Mouse (Mus musculus): ENCODE measurements around the gene Stx8. TPM values are rescaled to one million over a fixed set of nuclear protein-coding genes. Genes with fewer than 3 reads are reported as not detected.
A peak's percentile ranks its signal among the peaks of the same experiment; 100 is the strongest.

Stx8 gene
- polyA plus RNA-seq, 1 experiment from 2014 or later, result 71.0 TPM

GRCm38 (mm10) chr11:68244254-68244991 lies 278.4 kb downstream of the Stx8 start:
- no peak overlapping the region for H3K27ac ChIP-seq (replicated peaks)
- no peak overlapping the region for H3K4me3 ChIP-seq (ENCODE audit: low read depth, low read length)
- DNase-seq (ENCODE audit: low spot score) (no peak), ATAC-seq (ENCODE audit: low FRiP score, low TSS enrichment) (no peak)
- no peak overlapping the region for H3K9ac ChIP-seq (ENCODE audit: low read length)
- no peaks in the 10 kb centered on the region for H3K36me3 ChIP-seq (ENCODE audit: control insufficient read depth, insufficient read depth, low read length)
- 79% methylated on average over 16 of the region's 16 CpGs for WGBS
- H3K27me3 ChIP-seq (ENCODE audit: control insufficient read depth, insufficient read depth, low read length), result no peaks in the 10 kb centered on the region
- H3K4me2 ChIP-seq (replicated peaks; ENCODE audit: low read depth), result no peak overlapping the region
- TF ChIP-seq CTCF (IDR thresholded peaks at IDR 0.05; ENCODE audit: low read depth), result no peak
- H3K9me3 ChIP-seq (ENCODE audit: control insufficient read depth, low read length), result no peaks in the 10 kb centered on the region
- H3K4me1 ChIP-seq (replicated peaks; ENCODE audit: control insufficient read depth, insufficient read depth), result no peaks in the 10 kb centered on the region

DNA sequence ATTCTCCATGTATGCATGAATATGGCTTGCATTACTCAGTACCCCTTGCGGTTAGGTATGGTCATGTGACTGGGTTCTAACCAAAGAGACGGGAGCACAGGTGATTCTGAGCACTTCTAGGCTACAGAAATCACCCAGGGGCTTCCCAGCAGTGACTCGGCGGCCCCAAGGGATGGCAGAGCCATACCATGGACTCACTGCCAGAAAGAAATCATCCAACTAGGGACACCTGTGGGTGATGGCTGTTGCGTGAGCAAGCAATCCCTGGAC lies 278.9 kb downstream of the Stx8 start:
- TF ChIP-seq CTCF (IDR thresholded peaks at IDR 0.05; ENCODE audit: low read depth) (no peak), EP300 (optimal IDR thresholded peaks at IDR 0.05) (no peak)
- H3K9me3 ChIP-seq (ENCODE audit: control insufficient read depth, low read length), result no peaks in the 10 kb centered on the region
- ATAC-seq (ENCODE audit: low FRiP score, low TSS enrichment), result no peak
- H3K36me3 ChIP-seq (ENCODE audit: control insufficient read depth, insufficient read depth, low read length), result no peaks in the 10 kb centered on the region
- WGBS, result 89% methylated on average over 5 of the region's 5 CpGs
- no peak overlapping the region for H3K9ac ChIP-seq (ENCODE audit: low read length)
- H3K4me1 ChIP-seq (replicated peaks; ENCODE audit: control insufficient read depth, insufficient read depth), result no peaks in the 10 kb centered on the region
- H3K4me3 ChIP-seq (ENCODE audit: low read depth, low read length), result no peak overlapping the region
- H3K4me2 ChIP-seq (replicated peaks; ENCODE audit: low read depth), result no peak overlapping the region
- no peak overlapping the region for H3K27ac ChIP-seq (replicated peaks)
- no peaks in the 10 kb centered on the region for H3K27me3 ChIP-seq (ENCODE audit: control insufficient read depth, insufficient read depth, low read length)
- DNase-seq (ENCODE audit: low spot score), result no peak

DNA sequence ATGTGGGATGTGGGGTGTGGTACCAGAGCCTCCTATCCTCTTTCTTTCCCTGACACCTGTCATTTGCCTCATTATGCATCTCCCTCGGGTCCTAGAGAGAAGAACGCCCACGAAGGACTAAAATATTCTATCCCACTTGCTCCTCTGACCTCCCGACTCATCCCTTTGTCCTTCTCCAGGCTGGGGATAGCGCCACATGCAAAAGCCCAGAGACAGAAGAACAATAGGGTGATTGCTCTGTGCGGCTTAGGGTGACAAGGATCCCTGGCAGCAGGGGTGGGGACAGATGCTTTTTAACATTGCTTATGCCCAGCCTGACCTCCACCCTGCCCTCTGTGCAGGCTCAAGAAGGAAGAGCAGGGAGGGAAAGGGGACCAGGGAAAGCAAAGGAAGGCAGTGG lies 281.9 kb downstream of the Stx8 start:
- TF ChIP-seq CTCF (IDR thresholded peaks at IDR 0.05; ENCODE audit: low read depth), result no peak
- no peak for TF ChIP-seq EP300 (optimal IDR thresholded peaks at IDR 0.05)
- Histone ChIP-seq H3K4me3 (ENCODE audit: low read depth, low read length) (no peak overlapping the region), H3K27ac (replicated peaks) (no peak overlapping the region), H3K9me3 (ENCODE audit: control insufficient read depth, low read length) (no peaks in the 10 kb centered on the region), H3K4me1 (replicated peaks; ENCODE audit: control insufficient read depth, insufficient read depth) (no peaks in the 10 kb centered on the region), H3K36me3 (ENCODE audit: control insufficient read depth, insufficient read depth, low read length) (no peaks in the 10 kb centered on the region), H3K4me2 (replicated peaks; ENCODE audit: low read depth) (no peak overlapping the region), H3K9ac (ENCODE audit: low read length) (no peak overlapping the region), H3K27me3 (ENCODE audit: control insufficient read depth, insufficient read depth, low read length) (no peaks in the 10 kb centered on the region)
- 56% methylated on average over 6 of the region's 6 CpGs for WGBS
- DNase-seq (ENCODE audit: low spot score), result no peak
- no peak for ATAC-seq (ENCODE audit: low FRiP score, low TSS enrichment)

DNA sequence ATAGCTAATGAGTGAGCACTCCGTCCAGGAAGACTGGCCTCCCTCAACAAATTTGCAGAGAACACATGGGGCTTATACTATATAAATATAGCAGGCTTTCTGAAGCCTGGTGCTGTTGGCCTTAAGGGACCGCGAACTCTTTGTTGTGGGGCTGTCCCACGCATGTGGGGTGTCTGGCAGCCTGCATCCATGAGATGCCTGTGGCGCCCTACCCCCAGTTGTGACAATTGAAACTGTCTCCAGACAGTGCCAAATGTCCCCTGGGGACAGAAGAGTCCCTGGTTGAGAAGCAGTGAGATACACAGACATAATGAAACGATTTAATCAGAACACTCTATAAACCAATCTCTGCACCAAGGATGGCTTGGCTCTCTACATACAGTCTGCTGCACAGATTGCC lies 284.1 kb downstream of the Stx8 start:
- Histone ChIP-seq H3K4me2 (replicated peaks; ENCODE audit: low read depth) (no peak overlapping the region), H3K4me3 (ENCODE audit: low read depth, low read length) (no peak overlapping the region)

GRCm38 (mm10) chr11:68253531-68253930 lies 287.5 kb downstream of the Stx8 start:
- Histone ChIP-seq H3K36me3 (ENCODE audit: control insufficient read depth, insufficient read depth, low read length) (no peaks in the 10 kb centered on the region), H3K9me3 (ENCODE audit: control insufficient read depth, low read length) (no peaks in the 10 kb centered on the region), H3K4me1 (replicated peaks; ENCODE audit: control insufficient read depth, insufficient read depth) (no peaks in the 10 kb centered on the region), H3K4me3 (ENCODE audit: low read depth, low read length) (no peak overlapping the region), H3K27me3 (ENCODE audit: control insufficient read depth, insufficient read depth, low read length) (no peaks in the 10 kb centered on the region), H3K4me2 (replicated peaks; ENCODE audit: low read depth) (no peak overlapping the region), H3K9ac (ENCODE audit: low read length) (no peak overlapping the region), H3K27ac (replicated peaks) (no peak overlapping the region)
- ATAC-seq (ENCODE audit: low FRiP score, low TSS enrichment), result peak; percentile 32; the same call in 1 of the 2 replicates
- DNase-seq (ENCODE audit: low spot score), result no peak
- 75% methylated on average over 7 of the region's 7 CpGs for WGBS
- TF ChIP-seq EP300 (optimal IDR thresholded peaks at IDR 0.05) (no peak), CTCF (IDR thresholded peaks at IDR 0.05; ENCODE audit: low read depth) (no peak)

More for the DNA sequence above, 284.1 kb downstream of the Stx8 start:
- no peak for ATAC-seq (ENCODE audit: low FRiP score, low TSS enrichment)
- H3K27me3 ChIP-seq (ENCODE audit: control insufficient read depth, insufficient read depth, low read length), result no peaks in the 10 kb centered on the region
- TF ChIP-seq EP300 (optimal IDR thresholded peaks at IDR 0.05), result no peak
- TF ChIP-seq CTCF (IDR thresholded peaks at IDR 0.05; ENCODE audit: low read depth), result no peak
- H3K4me1 ChIP-seq (replicated peaks; ENCODE audit: control insufficient read depth, insufficient read depth), result no peaks in the 10 kb centered on the region
- no peak overlapping the region for H3K9ac ChIP-seq (ENCODE audit: low read length)
- H3K9me3 ChIP-seq (ENCODE audit: control insufficient read depth, low read length), result no peaks in the 10 kb centered on the region
- 69% methylated on average over 6 of the region's 6 CpGs for WGBS
- no peak overlapping the region for H3K27ac ChIP-seq (replicated peaks)
- H3K36me3 ChIP-seq (ENCODE audit: control insufficient read depth, insufficient read depth, low read length), result no peaks in the 10 kb centered on the region
- DNase-seq (ENCODE audit: low spot score), result no peak

Small RNAs within 50 kb of the gene (microRNA-seq; reads per million reads assigned to microRNA genes)
- gene Mir6406, result not detected

Other genes starting within 250 kb of the Stx8 start
- 0.50 and 0.56 TPM in 2 replicates for gene Glp2r, start 195.0 kb upstream of the Stx8 start, polyA plus RNA-seq (2015; fragmentation: Nextera tagmentation; extraction: Ambion mirVana)
- gene Gsg1l2, start 191.6 kb upstream of the Stx8 start, polyA plus RNA-seq (2015; fragmentation: Nextera tagmentation; extraction: Ambion mirVana), result not detected in 2 replicates
- gene Dhrs7c, start 168.0 kb upstream of the Stx8 start, polyA plus RNA-seq (2015; fragmentation: Nextera tagmentation; extraction: Ambion mirVana), result 0.28 TPM in 1 of 2 replicates, not detected in the other
- 2.0 and 2.9 TPM in 2 replicates for gene Usp43, start 44.0 kb upstream of the Stx8 start, polyA plus RNA-seq (2015; fragmentation: Nextera tagmentation; extraction: Ambion mirVana)
- 0.35 and 0.42 TPM in 2 replicates for gene Cfap52, start 542 bp upstream of the Stx8 start, polyA plus RNA-seq (2015; fragmentation: Nextera tagmentation; extraction: Ambion mirVana)

Data from stomach, postnatal 0 days (tissue).